Mouse (Mus musculus) layer of hippocampus, adult 18-20 months (tissue): ENCODE data around the gene Zfp786. TPM values are rescaled to one million over a fixed set of nuclear protein-coding genes. Genes with fewer than 3 reads are reported as not detected.
"Not testable (repeated sequence)": the region's sequence is repeated elsewhere in the genome, so short reads cannot be mapped to it uniquely, and the experiment has no call there.

Experiments
- DNase-seq, 2 experiments: peaks; one replicate each; pipeline ENCODE4 v3.0.0; 2022; ENCODE audit warnings: low spot score in 2 of 2
- microRNA-seq, 2 experiments: library from miRNA; unstranded; fragments of <30 nt; microRNA quantifications; one replicate each; pipeline ENCODE4 v1.2.0; 2021
- total RNA-seq, 2 experiments: library from RNA; stranded (reverse); gene quantifications; 2 replicates each; pipeline ENCODE4 v1.2.3; 2021

Zfp786 gene
- total RNA-seq, 2 experiments from 2014 or later = 4.9 to 5.0 TPM

GRCm38 (mm10) chr6:47784707-47785412 is 45.8 kb downstream of the Zfp786 start:
- DNase-seq = no peak

- peak in 1 of 2 experiments; percentile 79 for DNase-seq
Measured at GRCm38 (mm10) chr6:47781091-47781968, 49.3 kb downstream of the Zfp786 start.

- DNase-seq = no peak
Measured at GRCm38 (mm10) chr6:47780576-47781013, 50.1 kb downstream of the Zfp786 start.

GRCm38 (mm10) chr6:47771760-47772159 is 58.9 kb downstream of the Zfp786 start:
- not testable (repeated sequence) for DNase-seq

GRCm38 (mm10) chr6:47771113-47771512 is 59.6 kb downstream of the Zfp786 start:
- DNase-seq = not testable (repeated sequence)

GRCm38 (mm10) chr6:47769861-47770260 is 60.8 kb downstream of the Zfp786 start:
- DNase-seq = not testable (repeated sequence)

Small RNA genes within 50 kb of the gene (microRNA-seq; reads per million reads assigned to microRNA genes)
- 0 reads per million in 2 experiments for gene Mir704

Other genes with a start within 250 kb of the Zfp786 start
- gene Ezh2, start 235.5 kb downstream of the Zfp786 start, total RNA-seq = 10 to 100 TPM in 1 of 2 experiments, 1 to 10 TPM in 1; 9.8 to 13.7 TPM
- 10 to 100 TPM; 73.1 to 74.2 TPM for gene Pdia4, start 17.4 kb downstream of the Zfp786 start, total RNA-seq
- 10 to 100 TPM; 20.1 to 23.8 TPM for gene Zfp398, start 4.8 kb upstream of the Zfp786 start, total RNA-seq
- 10 to 100 TPM; 11.9 to 12.2 TPM for gene Zfp282, start 46.3 kb upstream of the Zfp786 start, total RNA-seq
- gene Zfp212, start 89.6 kb upstream of the Zfp786 start, total RNA-seq = 10 to 100 TPM; 19.7 to 20.2 TPM
- 10 to 100 TPM; 22.2 to 25.7 TPM for gene Zfp956, start 122.5 kb upstream of the Zfp786 start, total RNA-seq
- 10 to 100 TPM; 30.9 to 34.3 TPM for gene Zfp777, start 218.0 kb upstream of the Zfp786 start, total RNA-seq